Mouse (Mus musculus) G1E-ER4 (cell line): Measurements from ENCODE around the gene Lrrk1. TPM values are rescaled to one million over a fixed set of nuclear protein-coding genes. Genes with fewer than 3 reads are reported as not detected.

Experiments used
- GATA1 ChIP-seq: IDR thresholded peaks from one replicate; pipeline ENCODE4 v1.8.0; 2012; ENCODE audit warnings: low read length, inconsistent platforms
- polyA plus RNA-seq: library from polyadenylated mRNA; stranded (reverse); fragments of >175 nt; gene quantifications from 2 replicates; pipeline ENCODE4 v1.2.3, GENCODE M21; 2012

Gene Lrrk1
- polyA plus RNA-seq, 1 experiment, result not detected

- TF ChIP-seq GATA1, result no peak
Measured at GRCm38 (mm10) chr7:66259436-66260206, 128.5 kb downstream of the Lrrk1 start.

DNA sequence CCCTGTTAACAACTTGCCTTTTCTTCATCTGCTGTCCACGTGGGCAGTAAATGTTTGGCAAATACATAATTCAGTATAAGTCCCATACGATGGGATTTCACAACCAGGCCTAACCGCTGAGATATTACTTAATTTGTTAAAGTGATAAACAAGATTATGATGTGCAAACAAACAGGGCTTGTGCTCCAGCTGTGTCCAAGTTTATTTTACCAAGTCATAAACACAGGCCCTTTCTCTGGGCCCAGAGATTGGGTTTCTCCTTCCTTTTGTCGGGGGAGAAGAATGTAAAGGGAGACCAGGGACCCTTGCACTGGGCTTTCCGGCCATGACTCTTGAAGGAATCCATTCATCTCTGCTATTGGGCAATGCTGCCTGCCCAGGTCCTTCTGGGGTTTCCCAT lies 129.2 kb downstream of the Lrrk1 start:
- TF ChIP-seq GATA1, result no peak

GRCm38 (mm10) chr7:66257232-66257631 lies 130.9 kb downstream of the Lrrk1 start:
- no peak for TF ChIP-seq GATA1

- no peak for TF ChIP-seq GATA1
Measured at GRCm38 (mm10) chr7:66256441-66256840, 131.7 kb downstream of the Lrrk1 start.

- TF ChIP-seq GATA1, result no peak
Measured at GRCm38 (mm10) chr7:66254993-66255392, 133.2 kb downstream of the Lrrk1 start.

- TF ChIP-seq GATA1, result no peak
Measured at GRCm38 (mm10) chr7:66253975-66254651, 134.0 kb downstream of the Lrrk1 start.

- no peak for TF ChIP-seq GATA1
Measured at GRCm38 (mm10) chr7:66250030-66250429, 138.1 kb downstream of the Lrrk1 start.

GRCm38 (mm10) chr7:66249426-66249825 lies 138.7 kb downstream of the Lrrk1 start:
- TF ChIP-seq GATA1, result no peak

DNA sequence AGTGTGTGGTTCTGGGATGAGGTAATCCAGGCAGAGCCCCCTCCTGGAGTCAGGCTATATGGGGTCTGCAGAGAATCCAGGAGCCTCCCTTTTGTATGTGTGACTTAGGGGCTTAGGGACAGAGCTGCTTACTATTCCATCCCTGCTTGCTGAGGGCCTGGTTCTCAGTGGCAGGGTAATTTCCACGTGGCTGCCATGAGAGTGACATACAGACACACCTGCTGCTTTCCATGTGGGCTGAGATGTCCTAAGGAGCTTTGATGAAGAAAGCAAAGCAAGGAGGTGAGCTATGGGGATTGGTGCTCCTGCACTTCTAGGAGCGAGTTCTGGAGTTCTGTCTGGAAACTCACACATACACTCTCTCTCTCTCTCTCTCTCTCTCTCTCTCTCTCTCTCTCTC lies 139.1 kb downstream of the Lrrk1 start:
- TF ChIP-seq GATA1, result no peak

GRCm38 (mm10) chr7:66248270-66248669 lies 139.9 kb downstream of the Lrrk1 start:
- no peak for TF ChIP-seq GATA1

DNA sequence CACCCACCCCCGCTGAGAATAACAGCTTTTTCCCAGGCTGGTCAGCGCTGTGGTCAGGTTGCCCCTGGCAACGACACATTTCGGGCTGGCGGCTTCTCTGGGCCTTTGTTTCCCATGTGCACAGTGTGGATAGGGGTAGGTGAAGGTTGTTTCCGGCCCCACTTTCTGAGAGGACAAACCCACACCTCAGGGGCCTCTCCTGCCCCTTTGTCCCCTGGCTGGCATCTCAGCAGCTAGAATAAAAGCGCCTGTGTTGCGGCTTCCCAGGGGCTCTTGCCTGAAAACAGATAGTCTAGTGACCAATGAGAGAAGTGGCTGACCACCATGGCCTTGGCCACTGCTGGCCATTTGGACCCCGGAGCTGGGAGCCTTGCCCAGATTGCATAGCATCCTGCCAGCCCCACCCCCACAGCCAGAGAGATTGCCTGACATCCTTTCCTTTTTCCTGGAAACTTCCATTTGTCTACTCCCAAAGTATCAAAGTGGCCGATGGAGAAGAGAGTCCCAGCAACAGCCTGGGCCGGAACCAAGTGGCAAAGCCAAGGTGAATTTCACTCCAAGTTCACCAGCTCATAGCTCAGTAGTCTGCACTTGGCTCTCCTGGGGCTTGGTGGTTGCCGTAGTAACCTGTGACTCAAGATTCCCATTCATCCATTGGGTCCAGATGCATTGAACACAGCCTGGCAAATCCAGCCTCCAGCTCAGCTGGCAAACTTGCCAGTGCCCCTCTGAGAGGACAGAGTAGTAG lies 140.7 kb downstream of the Lrrk1 start:
- no peak for TF ChIP-seq GATA1

- TF ChIP-seq GATA1, result no peak
Measured at GRCm38 (mm10) chr7:66246716-66247235, 141.4 kb downstream of the Lrrk1 start.

DNA sequence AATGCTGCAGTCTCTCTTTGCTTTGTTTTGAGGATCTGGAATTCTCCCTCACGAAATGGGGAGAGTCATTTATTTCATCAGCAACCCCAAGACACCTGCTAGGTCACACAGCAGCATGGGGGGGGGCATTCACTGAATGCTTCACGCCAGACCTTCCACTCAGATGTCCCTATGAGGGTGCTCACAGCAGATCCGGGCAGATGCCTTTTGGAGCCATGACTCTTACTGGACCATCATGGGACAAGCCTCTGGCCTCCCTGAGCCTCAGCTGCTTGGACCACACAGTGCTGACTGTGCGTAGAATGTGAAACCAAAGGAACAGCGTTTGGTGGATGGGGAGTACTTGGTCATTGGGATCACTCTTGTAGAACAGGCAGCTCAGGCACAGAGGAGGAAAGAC lies 142.5 kb downstream of the Lrrk1 start:
- TF ChIP-seq GATA1, result no peak

GRCm38 (mm10) chr7:66243766-66244325 lies 144.3 kb downstream of the Lrrk1 start:
- no peak for TF ChIP-seq GATA1

- no peak for TF ChIP-seq GATA1
Measured at GRCm38 (mm10) chr7:66241855-66242412, 146.2 kb downstream of the Lrrk1 start.

DNA sequence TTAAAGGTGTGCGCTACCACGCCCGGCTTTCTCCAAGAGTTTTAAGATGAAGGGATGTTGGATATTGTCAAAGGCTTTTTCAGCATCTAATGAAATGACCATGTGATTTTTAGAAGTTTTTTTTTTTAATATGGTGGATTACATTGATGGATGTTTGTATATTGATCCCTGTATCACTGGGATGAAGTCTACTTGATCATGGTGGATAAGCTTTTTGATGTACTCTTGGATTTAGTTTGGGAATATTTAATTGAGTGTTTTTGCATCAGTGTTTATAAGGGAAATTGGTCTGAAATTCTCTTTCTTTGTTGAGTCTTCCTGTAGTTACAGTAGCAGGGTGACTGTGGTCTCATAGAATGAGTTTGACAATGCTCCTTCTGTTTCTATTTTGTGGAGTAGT lies 150.0 kb downstream of the Lrrk1 start:
- TF ChIP-seq GATA1, result no peak
